Mouse (Mus musculus) lung, postnatal 0 days (tissue): ENCODE data around the gene Rbm41. TPM values are rescaled to one million over a fixed set of nuclear protein-coding genes. Genes with fewer than 3 reads are reported as not detected.

Experiments used
- ATAC-seq: fragments of 200-750 bp; cut with Nextera tagmentation; 2 replicates; pipeline ENCODE4 v1.8.0; 2017; ENCODE audit warnings: moderate library complexity
- DNase-seq: peaks from one replicate; pipeline ENCODE4 v3.0.0-alpha.2; 2016; ENCODE audit warnings: low spot score
- H3K27ac ChIP-seq: fragments of 300-500 bp; sonication (generic); 2 replicates; pipeline ENCODE4 v1.5.1; 2014; ENCODE audit warnings: antibody characterized with exemption, mild to moderate bottlenecking, low read length, mixed read lengths
- H3K27me3 ChIP-seq: fragments of 300-500 bp; sonication (generic); replicated peaks from 2 replicates; pipeline ENCODE4 v1.6.1; 2014; ENCODE audit warnings: low read length, mixed read lengths; ENCODE audit not compliant: insufficient read depth
- H3K36me3 ChIP-seq: fragments of 300-500 bp; sonication (generic); 2 replicates; pipeline ENCODE4 v1.6.1; 2014; ENCODE audit warnings: low read length, mixed read lengths; ENCODE audit not compliant: insufficient read depth
- H3K4me1 ChIP-seq: fragments of 300-500 bp; sonication (generic); 2 replicates; pipeline ENCODE4 v1.6.1; 2014; ENCODE audit warnings: antibody characterized with exemption, low read depth, low read length, mixed read lengths; ENCODE audit not compliant: insufficient read depth
- H3K4me2 ChIP-seq: fragments of 300-500 bp; sonication (generic); replicated peaks from 2 replicates; pipeline ENCODE4 v1.6.1; 2014; ENCODE audit warnings: low read depth, mild to moderate bottlenecking, low read length, moderate library complexity, mixed read lengths
- H3K4me3 ChIP-seq: fragments of 300-500 bp; sonication (generic); 2 replicates; pipeline ENCODE4 v1.5.1; 2014; ENCODE audit warnings: low read depth, low read length
- H3K9ac ChIP-seq: fragments of 300-500 bp; sonication (generic); replicated peaks from 2 replicates; pipeline ENCODE4 v1.6.1; 2014; ENCODE audit warnings: low read depth, mild to moderate bottlenecking
- H3K9me3 ChIP-seq: fragments of 300-500 bp; sonication (generic); 2 replicates; pipeline ENCODE4 v1.6.1; 2016; ENCODE audit warnings: low read length, mixed read lengths
- CTCF ChIP-seq: IDR thresholded peaks from 2 replicates; pipeline ENCODE4 v1.5.1; 2016; ENCODE audit warnings: antibody characterized with exemption, mild to moderate bottlenecking
- EP300 ChIP-seq: IDR thresholded peaks from 2 replicates; pipeline ENCODE4 v1.6.1; 2016; ENCODE audit warnings: antibody characterized with exemption, mild to moderate bottlenecking, control low read depth
- WGBS: fragments of 180-500 bp; shearing (Covaris S2); extraction: QIAGEN DNeasy Blood & Tissue Kit; methylation state at CpG from one replicate; pipeline ENCODE4 v1.1.7; 2014; 5-methylcytosine and 5-hydroxymethylcytosine counted together
- polyA plus RNA-seq: library from polyadenylated mRNA; unstranded; fragments of >200 nt; fragmentation: Nextera tagmentation; extraction: Ambion mirVana; gene quantifications from 2 replicates; pipeline ENCODE4 v1.2.1, GENCODE M21; 2015

Rbm41 gene
- polyA plus RNA-seq, 1 experiment from 2014 or later = 2.6 TPM

- H3K4me3 ChIP-seq = no peak overlapping the region
- H3K4me2 ChIP-seq = no peak overlapping the region
- no peak overlapping the region for H3K27ac ChIP-seq
- ATAC-seq (no peak), DNase-seq (no peak)
- H3K9me3 ChIP-seq = no peaks in the 10 kb centered on the region
- H3K27me3 ChIP-seq = no peaks in the 10 kb centered on the region
- H3K9ac ChIP-seq = no peak overlapping the region
- no peak for TF ChIP-seq CTCF
- no peak for TF ChIP-seq EP300
- no peaks in the 10 kb centered on the region for H3K36me3 ChIP-seq
- no peaks in the 10 kb centered on the region for H3K4me1 ChIP-seq
- WGBS = 24% methylated on average over 1 of the region's 1 CpGs
Observed at GRCm38 (mm10) chrX:139891387-139891786, 107.0 kb downstream of the Rbm41 start.

GRCm38 (mm10) chrX:139883221-139883620 is 115.2 kb downstream of the Rbm41 start:
- no peaks in the 10 kb centered on the region for H3K27me3 ChIP-seq
- no peak overlapping the region for H3K27ac ChIP-seq
- no peaks in the 10 kb centered on the region for H3K9me3 ChIP-seq
- no peak for ATAC-seq
- DNase-seq = no peak
- no peak overlapping the region for H3K4me3 ChIP-seq
- H3K9ac ChIP-seq = no peak overlapping the region
- H3K4me2 ChIP-seq = no peak overlapping the region
- TF ChIP-seq EP300 (no peak), CTCF (no peak)
- no peaks in the 10 kb centered on the region for H3K36me3 ChIP-seq
- H3K4me1 ChIP-seq = no peaks in the 10 kb centered on the region

- H3K27ac ChIP-seq = no peak overlapping the region
- no peak overlapping the region for H3K4me2 ChIP-seq
- no peaks in the 10 kb centered on the region for H3K4me1 ChIP-seq
- TF ChIP-seq CTCF (no peak), EP300 (no peak)
- WGBS = 36% methylated on average over 3 of the region's 3 CpGs
- no peak for DNase-seq
- H3K36me3 ChIP-seq = no peaks in the 10 kb centered on the region
- no peaks in the 10 kb centered on the region for H3K9me3 ChIP-seq
- no peaks in the 10 kb centered on the region for H3K27me3 ChIP-seq
- no peak overlapping the region for H3K4me3 ChIP-seq
- ATAC-seq = no peak
- no peak overlapping the region for H3K9ac ChIP-seq
Observed at GRCm38 (mm10) chrX:139877936-139878335, 120.5 kb downstream of the Rbm41 start.

- 52% methylated on average over 7 of the region's 7 CpGs for WGBS
- Histone ChIP-seq H3K9ac (no peak overlapping the region), H3K4me1 (no peaks in the 10 kb centered on the region), H3K9me3 (no peaks in the 10 kb centered on the region), H3K4me3 (no peak overlapping the region), H3K27me3 (no peaks in the 10 kb centered on the region), H3K27ac (no peak overlapping the region), H3K36me3 (no peaks in the 10 kb centered on the region), H3K4me2 (no peak overlapping the region)
- DNase-seq (no peak), ATAC-seq (0 out of 2 replicates have a peak, but pooled peaks have one; percentile 23)
- no peak for TF ChIP-seq EP300
- no peak for TF ChIP-seq CTCF
Observed at GRCm38 (mm10) chrX:139877105-139877504, 121.3 kb downstream of the Rbm41 start.

- Histone ChIP-seq H3K4me3 (peak within 1 kb of the TSS; percentile 60), H3K9ac (no peak within 1 kb of the TSS), H3K9me3 (no peaks in the 10 kb centered on the region), H3K4me1 (no peaks in the 10 kb centered on the region), H3K36me3 (no peaks in the 10 kb centered on the region), H3K4me2 (peak within 1 kb of the TSS; percentile 75), H3K27me3 (no peaks in the 10 kb centered on the region), H3K27ac (no peak within 1 kb of the TSS)
- peak; percentile 83 for DNase-seq
- 17% methylated on average over 35 of the region's 87 CpGs for WGBS
- ATAC-seq = peak; percentile 96
- TF ChIP-seq EP300 (no peak), CTCF (no peak)
Observed at GRCm38 (mm10) chrX:139870938-139871791, 127.2 kb downstream of the Rbm41 start, which contains the start of gene Morc4. TSS of gene Morc4 (minus strand) at chrX:139871677.

GRCm38 (mm10) chrX:139870300-139870711 is 128.1 kb downstream of the Rbm41 start:
- TF ChIP-seq EP300 = no peak
- TF ChIP-seq CTCF = peak; percentile 55
- DNase-seq (peak; percentile 47), ATAC-seq (peak; percentile 26; the same call in 1 of the 2 replicates)
- no peak overlapping the region for H3K27ac ChIP-seq
- WGBS = 16% methylated on average over 15 of the region's 15 CpGs
- peak overlapping the region; percentile 60 for H3K4me3 ChIP-seq
- no peak overlapping the region for H3K9ac ChIP-seq
- peak overlapping the region; percentile 75 for H3K4me2 ChIP-seq
- no peaks in the 10 kb centered on the region for H3K9me3 ChIP-seq
- H3K4me1 ChIP-seq = no peaks in the 10 kb centered on the region
- no peaks in the 10 kb centered on the region for H3K36me3 ChIP-seq
- no peaks in the 10 kb centered on the region for H3K27me3 ChIP-seq
